Mouse (Mus musculus): ENCODE data around the gene Gm45062.

The Gm45062 gene

DNA sequence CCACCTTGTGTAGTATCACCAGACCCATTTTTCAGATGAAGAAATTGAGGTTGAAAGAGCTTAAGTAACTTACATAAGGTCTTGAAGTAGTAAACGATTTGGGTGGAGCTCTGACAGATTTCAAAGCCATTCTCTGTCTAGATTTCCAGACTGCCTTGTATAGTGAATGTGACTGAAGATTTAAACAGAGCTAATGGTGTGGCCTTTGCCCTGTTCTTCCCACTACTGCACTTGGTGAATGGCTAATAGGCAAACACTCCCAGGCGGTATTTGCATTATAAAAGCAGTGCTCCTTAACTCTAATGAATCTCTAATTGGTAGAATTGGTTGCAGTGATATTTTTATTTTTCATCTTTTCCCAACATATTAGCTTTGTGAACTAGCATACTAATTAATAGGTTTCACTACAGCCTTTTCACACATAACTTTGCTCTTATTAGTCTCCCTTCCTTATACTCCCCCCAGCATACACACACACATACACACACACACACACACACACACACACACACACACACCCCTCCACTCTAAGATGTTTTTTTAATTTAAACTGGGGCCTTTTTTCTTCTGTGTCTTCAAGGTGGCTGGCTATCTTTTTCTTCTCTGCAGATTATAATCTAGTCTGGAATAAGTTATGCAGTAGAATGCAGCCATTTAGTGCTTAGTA is 109.1 kb downstream of the Gm45062 start:
- no peak for DNase-seq (ENCODE audit: low read depth, low spot score)

DNA sequence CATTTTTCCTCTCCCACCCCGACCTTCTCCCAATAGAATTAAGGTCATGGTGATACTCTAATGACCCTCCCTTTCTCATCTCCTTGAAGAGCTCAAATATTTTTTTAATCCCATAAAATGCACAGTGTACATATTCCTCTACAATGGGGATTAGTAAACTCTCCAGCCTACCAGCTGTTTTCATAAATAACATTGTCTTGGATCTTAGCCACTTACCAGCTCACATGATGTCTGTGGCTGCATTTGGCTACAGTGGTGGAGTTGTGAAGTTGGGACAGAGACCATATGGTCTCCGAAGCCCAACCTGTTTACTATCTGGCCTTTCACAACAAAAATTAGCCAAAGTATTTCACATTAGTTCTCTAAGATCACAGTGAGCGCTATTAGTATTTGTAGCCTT is 111.4 kb downstream of the Gm45062 start:
- DNase-seq (ENCODE audit: low read depth, low spot score) = no peak

DNA sequence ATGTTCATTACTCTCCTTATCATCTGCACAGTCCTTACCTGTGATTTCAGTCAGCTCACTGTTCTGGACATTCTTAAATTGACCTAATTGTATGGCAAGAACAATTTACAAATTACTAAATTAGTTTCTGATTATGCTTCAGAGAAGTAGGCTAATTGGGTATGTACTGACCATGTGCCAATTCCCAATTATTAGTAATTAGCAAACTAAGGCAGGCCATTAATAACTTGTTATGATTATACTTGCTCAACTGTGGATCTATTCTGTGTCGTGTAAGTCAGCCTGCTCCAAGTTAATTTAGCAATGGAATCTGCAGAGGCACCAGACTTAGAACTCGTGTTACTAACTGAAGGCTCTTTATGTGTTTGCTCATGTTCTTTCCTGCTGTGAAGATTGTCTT is 113.8 kb downstream of the Gm45062 start:
- DNase-seq (ENCODE audit: low read depth, low spot score) = no peak

DNA sequence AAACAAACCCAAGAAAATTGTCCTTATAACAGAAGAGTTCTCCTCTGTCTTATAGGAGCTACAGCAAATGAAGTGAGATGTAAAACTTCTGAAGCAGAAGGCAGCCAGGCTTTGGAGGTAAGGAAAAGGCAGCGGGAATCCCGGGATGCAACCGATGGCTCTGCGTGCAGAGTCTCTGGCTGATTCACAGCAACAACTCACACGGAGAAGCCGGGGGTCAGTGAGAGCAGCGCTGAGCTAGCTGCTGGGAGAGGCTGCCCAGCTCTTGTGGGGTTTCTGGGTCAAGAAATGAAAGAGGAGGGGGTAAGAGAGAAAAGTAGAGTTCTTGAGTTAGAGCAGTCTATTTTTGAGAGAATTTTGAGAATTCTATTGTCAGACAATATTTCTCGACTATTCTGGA is 114.6 kb downstream of the Gm45062 start:
- DNase-seq (ENCODE audit: low read depth, low spot score) = no peak

DNA sequence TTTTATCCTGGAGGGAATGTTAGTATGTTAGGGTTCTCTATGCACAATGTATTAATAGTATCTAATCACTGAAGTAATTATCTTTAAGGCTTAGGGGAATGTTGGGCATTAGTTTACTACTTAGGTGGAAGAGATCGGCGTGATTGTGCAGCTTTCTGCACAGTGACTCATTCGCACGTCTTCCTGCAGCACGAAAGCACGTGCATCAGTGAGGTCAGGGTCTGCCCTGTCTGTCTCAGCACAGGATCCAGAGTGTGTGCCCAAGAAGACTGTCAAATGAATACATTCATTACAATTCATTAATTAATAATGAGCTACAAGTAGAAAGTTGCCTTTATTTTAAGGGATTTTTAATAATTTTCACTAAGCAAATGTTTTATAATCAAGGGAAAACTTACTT is 115.0 kb downstream of the Gm45062 start:
- no peak for DNase-seq (ENCODE audit: low read depth, low spot score)

DNA sequence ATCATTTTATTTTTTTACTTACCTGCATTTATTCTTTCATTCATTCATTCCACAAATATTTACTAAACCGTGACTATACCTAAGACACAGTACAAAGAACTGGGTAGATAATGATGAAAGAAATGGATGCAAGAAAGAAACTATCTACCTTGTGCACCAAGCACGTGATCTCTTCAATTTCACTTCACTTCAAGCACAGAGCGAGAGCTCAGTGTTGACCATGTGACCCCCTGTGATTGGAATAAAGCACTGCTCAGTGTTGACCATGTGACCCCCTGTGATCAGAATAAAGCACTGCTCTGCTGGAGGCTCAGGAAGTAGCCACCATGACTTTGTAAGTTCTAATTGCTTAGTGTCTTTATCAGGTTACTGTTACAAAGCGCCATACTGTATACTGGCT is 115.5 kb downstream of the Gm45062 start:
- DNase-seq (ENCODE audit: low read depth, low spot score) = no peak

DNA sequence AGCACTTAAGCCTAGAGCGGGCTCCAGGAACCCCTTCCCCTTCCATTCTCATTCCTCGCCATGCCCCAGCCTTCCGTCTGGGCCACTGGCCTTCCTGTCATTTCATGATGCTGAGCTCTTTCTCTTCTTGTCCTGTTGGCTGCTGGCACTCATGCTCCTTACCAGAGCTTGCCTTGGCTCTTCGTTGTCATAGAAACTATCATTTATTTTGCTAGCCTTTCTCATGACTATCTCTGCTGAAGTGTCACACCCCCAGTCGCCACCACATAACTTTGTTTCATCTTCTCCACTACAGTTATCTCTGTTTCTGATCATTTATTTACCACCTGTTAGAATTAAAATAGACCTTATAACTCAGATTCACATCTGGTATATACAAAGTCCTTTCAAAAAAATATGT is 117.1 kb downstream of the Gm45062 start:
- no peak for DNase-seq (ENCODE audit: low read depth, low spot score)

DNA sequence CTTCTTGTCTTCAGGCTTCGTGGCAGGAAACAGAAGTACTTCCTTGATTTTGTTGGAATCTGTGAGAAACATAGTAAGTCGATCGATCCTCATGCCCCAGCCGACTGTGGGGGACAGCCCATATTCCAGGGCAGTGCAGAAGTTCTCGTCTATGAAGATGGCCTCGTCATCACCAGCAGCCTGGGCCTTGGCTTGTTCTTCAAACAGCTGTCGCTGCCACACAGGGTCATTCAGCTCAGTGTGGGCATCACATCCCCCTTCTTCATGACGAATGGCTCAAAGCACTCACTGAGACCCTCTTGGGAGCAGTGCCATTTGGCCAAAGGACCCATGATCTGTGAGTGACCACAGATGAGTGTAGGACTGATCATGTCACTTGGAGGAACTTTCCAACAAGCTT is 118.4 kb downstream of the Gm45062 start:
- DNase-seq (ENCODE audit: low read depth, low spot score) = no peak

DNA sequence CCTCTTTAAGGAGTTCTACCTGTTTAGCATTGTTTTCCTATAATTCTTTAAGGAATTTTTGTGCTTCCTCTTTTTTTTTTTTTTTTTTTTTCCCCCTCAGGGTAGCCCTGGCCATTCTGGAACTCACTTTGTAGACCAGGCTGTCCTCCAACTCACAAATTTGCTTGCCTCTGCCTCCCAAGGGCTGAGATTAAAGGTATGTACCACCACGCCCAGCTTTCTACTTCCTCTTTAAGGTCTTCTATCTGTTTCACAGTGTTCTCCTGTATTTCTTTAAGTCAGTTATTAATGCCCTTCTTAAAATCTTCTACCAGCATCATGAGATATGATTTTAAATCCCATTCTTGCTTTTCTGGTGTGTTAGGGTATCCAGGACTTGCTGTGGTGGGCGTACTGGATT is 130.1 kb downstream of the Gm45062 start:
- no peak for DNase-seq (ENCODE audit: low read depth, low spot score)

DNA sequence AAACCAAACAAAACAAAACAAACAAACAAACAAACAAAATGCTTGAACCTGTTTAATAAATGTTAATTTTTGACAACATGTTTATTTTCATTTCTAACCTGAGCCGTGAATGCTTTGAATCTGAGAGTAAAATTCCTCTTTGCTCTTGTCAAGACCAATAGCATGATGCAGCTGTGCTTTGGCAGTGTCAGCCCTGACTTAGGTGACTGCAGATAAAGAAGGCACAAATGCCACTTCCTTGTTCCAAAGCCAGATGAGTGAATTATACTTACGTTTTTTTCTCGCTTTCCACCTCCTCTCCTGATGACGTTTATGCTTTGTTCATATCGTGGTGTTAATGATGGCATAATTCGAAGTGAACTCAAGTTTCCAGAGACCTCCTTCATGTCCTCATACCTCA is 131.0 kb downstream of the Gm45062 start:
- DNase-seq (ENCODE audit: low read depth, low spot score) = no peak

DNA sequence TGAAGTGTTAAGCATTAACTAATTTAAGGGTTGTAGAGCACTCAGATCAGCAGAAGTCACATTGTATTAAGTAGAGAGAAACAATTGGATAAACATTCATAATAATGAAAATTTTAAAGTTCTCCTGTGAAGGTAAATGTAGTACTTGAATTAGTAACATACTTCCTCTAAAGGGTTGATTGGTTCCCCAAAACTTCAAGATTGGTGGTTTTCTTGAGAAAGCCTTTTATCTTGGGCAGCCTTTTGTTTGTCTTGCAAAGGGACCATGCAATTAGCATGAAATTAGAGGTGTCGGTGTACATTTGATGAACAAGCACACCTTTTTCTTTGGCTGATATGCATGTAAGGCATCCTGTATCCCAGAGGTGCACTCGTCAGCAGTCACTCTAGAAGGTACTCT is 131.7 kb downstream of the Gm45062 start:
- no peak for DNase-seq (ENCODE audit: low read depth, low spot score)

DNA sequence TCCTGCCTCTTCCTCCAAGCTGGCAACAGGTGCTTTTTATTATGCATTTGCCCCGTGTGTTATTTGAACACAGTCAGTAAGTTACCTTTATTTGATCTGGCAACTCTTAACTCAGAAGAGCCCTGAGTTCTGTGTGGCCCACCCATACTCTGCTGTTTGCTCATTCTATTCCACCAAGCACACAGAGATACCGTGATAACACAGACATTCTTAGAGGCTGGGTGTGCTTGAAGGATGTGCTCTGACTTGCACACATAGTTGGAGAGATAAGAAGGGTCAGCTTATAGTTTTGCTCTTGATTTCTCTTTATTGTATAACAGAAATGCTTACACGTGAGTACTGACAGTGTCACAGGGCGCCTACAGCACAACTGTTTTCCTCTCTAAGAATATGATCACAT is 133.8 kb downstream of the Gm45062 start:
- DNase-seq (ENCODE audit: low read depth, low spot score) = no peak

DNA sequence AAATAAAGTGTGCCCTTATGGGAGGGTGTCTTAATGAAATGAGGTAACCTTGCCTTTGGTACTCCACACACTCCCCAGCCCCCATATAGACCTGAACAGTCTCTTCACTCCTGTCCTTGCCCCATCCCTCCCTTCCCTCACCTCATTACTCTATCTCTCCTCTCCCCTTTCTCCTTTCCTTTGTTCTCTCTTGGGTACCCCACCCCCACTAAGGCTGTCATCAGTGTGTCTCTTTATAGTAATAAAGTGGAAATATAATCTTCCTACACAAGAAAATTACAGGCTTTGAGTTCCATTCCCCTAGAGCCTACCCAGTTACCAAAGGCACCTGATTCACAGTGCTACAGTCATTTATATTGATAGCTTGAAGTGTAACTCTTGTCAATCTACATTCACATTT is 134.8 kb downstream of the Gm45062 start:
- DNase-seq (ENCODE audit: low read depth, low spot score) = no peak

DNA sequence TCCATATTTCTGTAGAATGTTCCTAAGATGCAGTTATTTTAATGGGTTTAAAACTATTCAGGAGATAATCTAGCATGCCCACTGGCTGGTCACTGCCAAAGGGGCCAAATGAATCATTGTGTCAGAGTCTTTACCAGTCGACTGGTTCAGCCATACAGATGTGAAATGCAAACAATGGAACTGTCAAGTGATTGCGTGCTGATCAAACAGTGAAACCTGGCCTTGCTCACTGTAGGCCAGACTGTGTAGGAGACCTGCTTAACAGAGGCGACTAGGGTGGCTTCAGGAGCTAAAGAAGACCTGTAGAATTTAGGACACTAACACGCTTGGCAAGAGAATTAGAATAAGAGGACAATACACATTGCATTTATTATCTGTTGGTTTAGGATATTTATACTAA is 135.8 kb downstream of the Gm45062 start:
- no peak for DNase-seq (ENCODE audit: low read depth, low spot score)

DNA sequence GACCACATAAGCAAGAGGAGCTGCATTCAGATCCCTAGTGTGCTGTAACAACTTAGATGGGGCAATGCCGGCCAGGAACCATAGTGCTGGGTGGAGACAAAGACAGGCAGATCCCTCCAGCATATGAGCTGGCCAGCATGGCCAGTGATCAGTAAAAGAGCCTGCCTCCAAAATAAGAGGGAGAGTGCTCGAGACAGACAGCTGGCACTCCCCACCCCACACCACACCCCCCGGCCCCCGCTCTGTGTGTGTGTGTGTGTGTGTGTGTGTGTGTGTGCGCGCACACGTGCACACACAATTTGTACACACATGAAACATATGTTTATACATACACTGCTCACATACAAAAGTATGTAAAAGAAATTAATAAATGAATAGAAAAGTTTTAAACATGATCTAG is 138.0 kb downstream of the Gm45062 start:
- DNase-seq (ENCODE audit: low read depth, low spot score) = no peak

DNA sequence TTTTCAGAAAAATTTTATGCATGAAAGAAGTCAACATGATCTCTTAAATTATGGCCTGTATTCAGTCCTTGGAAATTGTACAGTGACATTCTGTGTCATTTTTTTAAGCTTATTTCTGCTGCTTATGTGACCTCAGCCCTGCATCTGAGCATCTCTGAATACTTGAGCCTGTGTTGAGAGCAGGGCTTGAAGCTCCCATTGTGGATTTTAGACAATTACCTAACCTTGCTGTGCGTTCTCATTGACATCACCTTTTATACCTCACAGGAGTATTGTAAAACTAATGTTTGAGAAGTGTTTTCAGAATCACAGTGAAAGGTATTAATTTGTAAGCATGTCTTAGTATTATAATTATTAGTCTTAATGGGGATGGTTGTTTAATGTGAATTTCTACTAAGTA is 140.5 kb downstream of the Gm45062 start:
- DNase-seq (ENCODE audit: low read depth, low spot score) = no peak

DNA sequence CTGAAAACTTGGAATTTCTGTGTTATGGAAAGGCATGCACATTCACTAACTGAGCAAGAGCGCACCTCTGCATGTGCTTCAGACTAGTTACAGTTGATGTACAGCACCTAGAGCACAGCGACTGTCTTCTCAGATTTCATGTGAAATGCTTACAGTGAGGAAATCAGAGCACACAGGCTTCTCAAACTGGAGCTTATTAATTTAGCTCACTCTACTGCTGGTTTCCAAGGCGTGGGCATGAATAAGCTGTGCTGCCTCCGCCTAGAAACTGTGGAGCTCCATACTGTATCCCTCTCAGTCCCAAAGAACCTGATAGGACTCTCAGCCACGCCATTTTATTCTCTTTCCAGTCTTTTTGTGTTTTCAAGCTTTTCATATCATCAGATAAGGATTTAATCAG is 143.9 kb downstream of the Gm45062 start:
- DNase-seq (ENCODE audit: low read depth, low spot score) = no peak

DNA sequence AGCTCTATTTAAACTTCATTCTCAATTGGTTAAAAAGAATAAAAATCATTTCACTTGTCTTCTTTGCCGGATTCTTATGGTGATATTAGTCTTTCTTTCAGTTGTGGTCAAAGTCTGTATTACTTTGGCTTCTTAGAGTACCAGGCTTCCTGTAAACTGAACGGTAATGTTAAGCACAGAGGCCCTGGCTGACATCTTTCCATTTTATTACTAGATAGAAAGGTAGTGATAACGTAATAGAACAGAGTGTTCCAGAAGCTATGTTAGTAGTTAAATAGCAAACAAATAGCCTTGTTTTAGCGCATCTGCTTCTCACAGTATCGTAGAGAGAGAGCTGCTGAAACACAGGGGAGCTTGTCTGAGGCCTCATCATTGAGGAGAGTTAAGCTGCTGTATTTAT is 146.6 kb downstream of the Gm45062 start:
- DNase-seq (ENCODE audit: low read depth, low spot score) = no peak

DNA sequence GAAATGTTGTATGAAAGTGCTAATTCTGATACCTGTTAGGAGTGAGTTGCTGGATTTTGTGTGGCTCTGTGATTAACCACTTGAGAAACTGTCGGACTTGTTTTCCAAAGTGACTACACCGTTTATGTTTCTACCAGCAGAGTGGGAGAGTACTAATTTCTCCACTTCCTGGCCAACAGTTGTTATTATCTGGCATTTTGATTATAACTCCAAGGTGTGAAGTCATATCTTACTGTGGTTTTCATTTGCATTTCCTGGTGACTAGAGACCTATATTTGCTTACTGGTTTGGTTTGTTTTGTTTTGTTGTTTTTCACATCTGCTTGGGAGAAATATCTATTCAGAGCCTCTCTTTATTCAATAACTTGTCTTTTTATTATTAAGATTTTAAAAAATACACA is 149.1 kb downstream of the Gm45062 start:
- no peak for DNase-seq (ENCODE audit: low read depth, low spot score)

DNA sequence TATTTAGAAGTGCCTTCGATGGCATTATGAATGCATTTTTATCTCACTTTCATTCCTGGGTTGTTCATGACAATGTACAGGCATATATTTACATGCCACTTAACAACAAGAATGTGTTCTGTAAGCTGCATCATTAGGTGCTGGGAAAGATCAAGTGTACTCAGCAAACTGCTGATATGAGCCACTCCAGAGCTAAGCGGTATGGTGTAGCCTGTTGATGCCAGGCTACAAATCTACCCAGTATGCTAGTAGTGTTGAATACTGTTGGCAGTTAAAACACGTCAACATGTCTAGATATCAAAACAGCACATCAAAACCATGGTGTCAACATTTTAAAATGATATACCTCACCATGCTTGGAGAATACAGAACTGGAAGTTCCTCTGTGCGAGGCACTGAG is 150.6 kb downstream of the Gm45062 start:
- no peak for DNase-seq (ENCODE audit: low read depth, low spot score)

DNA sequence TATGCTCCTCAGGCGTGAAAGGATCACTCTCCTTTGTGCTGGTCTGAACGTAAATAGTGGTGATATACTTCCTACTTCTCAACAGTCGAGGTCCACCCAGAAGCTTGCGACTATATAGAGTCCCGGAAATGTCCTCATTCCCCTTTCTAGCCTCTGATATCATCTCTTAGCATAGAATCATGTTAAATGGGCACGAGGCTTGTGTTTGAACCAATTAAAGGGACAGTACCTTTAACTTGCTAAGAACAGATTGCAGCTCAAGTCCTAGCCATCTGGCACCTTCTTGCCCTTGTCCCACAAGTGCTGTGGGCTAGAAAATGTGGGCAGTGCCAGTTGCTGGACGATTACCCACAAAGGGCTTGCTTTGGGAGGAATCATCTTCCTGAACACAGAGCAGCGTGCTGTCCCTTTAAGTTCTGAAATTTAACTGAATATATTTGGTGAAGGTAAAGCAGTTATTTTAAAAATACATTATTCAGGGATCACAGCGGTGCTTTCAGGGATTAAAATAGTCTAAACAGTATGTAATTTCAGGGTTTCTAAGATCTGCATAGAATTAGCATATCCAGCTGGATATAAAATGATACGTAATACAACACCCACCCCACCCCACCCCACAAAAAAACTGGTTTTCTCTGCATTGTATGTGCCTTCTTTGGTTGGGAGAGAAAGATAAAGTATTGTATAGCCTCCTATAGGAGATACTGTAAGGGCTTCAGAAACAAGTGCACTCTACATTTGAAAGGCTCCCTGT is 153.8 kb downstream of the Gm45062 start:
- no peak for DNase-seq (ENCODE audit: low read depth, low spot score)

DNA sequence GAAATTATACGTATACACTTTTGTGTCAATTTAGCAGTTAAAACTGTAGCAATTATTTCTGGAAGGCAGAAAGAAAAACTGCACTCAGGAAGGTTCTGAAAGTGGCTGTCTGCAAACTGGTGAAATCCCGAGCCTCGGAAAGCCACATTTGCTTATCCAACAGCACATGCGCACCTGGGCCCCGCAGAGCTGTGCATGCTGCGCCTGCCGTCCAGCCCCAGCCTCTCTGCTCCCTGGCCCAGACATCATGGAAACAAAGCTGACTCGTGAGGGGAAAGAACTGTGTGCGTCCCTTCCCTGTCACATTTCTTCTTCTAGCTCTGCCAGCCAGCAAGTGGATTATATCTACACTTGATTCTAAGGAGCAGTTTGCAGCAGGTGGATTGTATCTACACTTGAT is 154.8 kb downstream of the Gm45062 start:
- no peak for DNase-seq (ENCODE audit: low read depth, low spot score)

DNA sequence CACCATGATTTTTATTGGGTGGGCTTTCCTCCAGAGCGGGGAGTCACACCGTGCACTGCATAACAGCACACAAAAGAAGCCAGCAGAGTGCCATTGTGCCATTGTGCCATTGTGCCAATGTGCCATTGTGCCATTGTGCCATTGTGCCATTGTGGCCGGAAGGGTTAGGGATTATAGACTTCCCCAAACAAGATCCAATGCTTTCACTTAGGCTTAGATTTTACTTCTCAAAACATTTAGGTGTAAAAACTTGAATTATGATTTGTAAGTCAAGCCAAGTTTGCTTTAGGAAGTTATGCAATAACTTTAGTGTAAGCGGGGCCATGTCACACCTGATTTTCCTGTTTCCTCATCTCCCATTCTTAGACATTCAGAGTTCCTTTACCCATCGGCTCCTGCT is 156.6 kb downstream of the Gm45062 start:
- DNase-seq (ENCODE audit: low read depth, low spot score) = no peak

Measured in brain, embryonic 18.5 days (tissue).